Mouse (Mus musculus) forebrain, embryonic 15.5 days (tissue): ENCODE data around the gene Tsku. TPM values are rescaled to one million over a fixed set of nuclear protein-coding genes. Genes with fewer than 3 reads are reported as not detected.

Source experiments
- ATAC-seq: fragments of 200-750 bp; cut with Nextera tagmentation; replicated peaks from 2 replicates; pipeline ENCODE4 v1.8.0; 2017; ENCODE audit warnings: mild to moderate bottlenecking, moderate TSS enrichment, moderate library complexity
- H3K27ac ChIP-seq: fragments of 300-500 bp; sonication (generic); replicated peaks from 2 replicates; pipeline ENCODE4 v1.5.1; 2015; ENCODE audit warnings: mild to moderate bottlenecking, inconsistent platforms
- H3K27me3 ChIP-seq: fragments of 300-500 bp; sonication (generic); 2 replicates; pipeline ENCODE4 v1.6.1; 2015; ENCODE audit warnings: inconsistent platforms
- H3K36me3 ChIP-seq: fragments of 300-500 bp; sonication (generic); 2 replicates; pipeline ENCODE4 v1.6.1; 2015; ENCODE audit warnings: mild to moderate bottlenecking, inconsistent platforms
- H3K4me1 ChIP-seq: fragments of 300-500 bp; sonication (generic); 2 replicates; pipeline ENCODE4 v1.6.1; 2015; ENCODE audit warnings: inconsistent platforms
- H3K4me2 ChIP-seq: fragments of 300-500 bp; sonication (generic); replicated peaks from 2 replicates; pipeline ENCODE4 v1.6.1; 2015; ENCODE audit warnings: mild to moderate bottlenecking, inconsistent platforms
- H3K4me3 ChIP-seq: fragments of 300-500 bp; sonication (generic); 2 replicates; pipeline ENCODE4 v1.5.1; 2015; ENCODE audit warnings: mild to moderate bottlenecking, inconsistent platforms
- H3K9ac ChIP-seq: fragments of 300-500 bp; sonication (generic); replicated peaks from 2 replicates; pipeline ENCODE4 v1.6.1; 2015; ENCODE audit warnings: mild to moderate bottlenecking, inconsistent platforms
- H3K9me3 ChIP-seq: fragments of 300-500 bp; sonication (generic); 2 replicates; pipeline ENCODE4 v1.6.1; 2016; ENCODE audit warnings: inconsistent platforms
- WGBS: fragments of 180-500 bp; shearing (Covaris S2); methylation state at CpG from one replicate; pipeline ENCODE4 v1.1.7; 2015; ENCODE audit warnings: mixed read lengths; 5-methylcytosine and 5-hydroxymethylcytosine counted together
- polyA plus RNA-seq: library from polyadenylated mRNA; unstranded; fragments of >200 nt; fragmentation: Nextera tagmentation; extraction: Ambion mirVana; gene quantifications from 2 replicates; pipeline ENCODE4 v1.2.1, GENCODE M21; 2015

Tsku gene
- polyA plus RNA-seq, 1 experiment from 2014 or later, result 7.9 TPM

GRCm38 (mm10) chr7:98340343-98340742, 20.8 kb downstream of the Tsku start:
- 0 out of 2 replicates have a peak, but pooled peaks cover 4% of the 10 kb centered on the region for H3K27me3 ChIP-seq
- no peaks in the 10 kb centered on the region for H3K36me3 ChIP-seq
- ATAC-seq, result no peak
- no peak overlapping the region for H3K9ac ChIP-seq
- WGBS, result 79% methylated on average over 5 of the region's 5 CpGs
- H3K9me3 ChIP-seq, result no peaks in the 10 kb centered on the region
- H3K4me1 ChIP-seq, result peaks cover 6% of the 10 kb centered on the region
- H3K27ac ChIP-seq, result no peak overlapping the region
- no peak overlapping the region for H3K4me3 ChIP-seq
- H3K4me2 ChIP-seq, result no peak overlapping the region

GRCm38 (mm10) chr7:98333987-98334386, 27.1 kb downstream of the Tsku start:
- WGBS, result 64% methylated on average over 3 of the region's 3 CpGs
- H3K27ac ChIP-seq, result no peak overlapping the region
- no peak overlapping the region for H3K4me3 ChIP-seq
- H3K9ac ChIP-seq, result no peak overlapping the region
- H3K36me3 ChIP-seq, result no peaks in the 10 kb centered on the region
- no peak for ATAC-seq
- H3K4me2 ChIP-seq, result no peak overlapping the region
- H3K9me3 ChIP-seq, result no peaks in the 10 kb centered on the region
- H3K4me1 ChIP-seq, result peaks cover 13% of the 10 kb centered on the region
- H3K27me3 ChIP-seq, result no peaks in the 10 kb centered on the region

- peaks cover 13% of the 10 kb centered on the region for H3K4me1 ChIP-seq
- 94% methylated on average over 5 of the region's 5 CpGs for whole genome bisulfite sequencing
- no peaks in the 10 kb centered on the region for H3K9me3 ChIP-seq
- H3K36me3 ChIP-seq, result no peaks in the 10 kb centered on the region
- no peaks in the 10 kb centered on the region for H3K27me3 ChIP-seq
- H3K9ac ChIP-seq, result no peak overlapping the region
- no peak overlapping the region for H3K4me3 ChIP-seq
- no peak overlapping the region for H3K4me2 ChIP-seq
- ATAC-seq, result no peak
- H3K27ac ChIP-seq, result no peak overlapping the region
Observed at GRCm38 (mm10) chr7:98333507-98333906, 27.6 kb downstream of the Tsku start.

GRCm38 (mm10) chr7:98332678-98333397, 28.3 kb downstream of the Tsku start:
- Histone ChIP-seq H3K9me3 (no peaks in the 10 kb centered on the region), H3K4me1 (peaks cover 13% of the 10 kb centered on the region), H3K4me3 (no peak overlapping the region), H3K27me3 (no peaks in the 10 kb centered on the region), H3K9ac (no peak overlapping the region), H3K36me3 (no peaks in the 10 kb centered on the region), H3K27ac (no peak overlapping the region), H3K4me2 (no peak overlapping the region)
- 54% methylated on average over 5 of the region's 5 CpGs for WGBS
- ATAC-seq, result peak; percentile 53

- ATAC-seq, result no peak
Observed at GRCm38 (mm10) chr7:98331932-98332331, 29.2 kb downstream of the Tsku start.

GRCm38 (mm10) chr7:98330375-98331002, 30.6 kb downstream of the Tsku start:
- H3K27me3 ChIP-seq, result no peaks in the 10 kb centered on the region
- ATAC-seq, result no peak
- 71% methylated on average over 2 of the region's 2 CpGs for WGBS
- no peak overlapping the region for H3K4me2 ChIP-seq
- H3K9me3 ChIP-seq, result no peaks in the 10 kb centered on the region
- H3K36me3 ChIP-seq, result no peaks in the 10 kb centered on the region
- H3K4me3 ChIP-seq, result no peak overlapping the region
- H3K9ac ChIP-seq, result no peak overlapping the region
- peaks cover 13% of the 10 kb centered on the region for H3K4me1 ChIP-seq
- H3K27ac ChIP-seq, result no peak overlapping the region

More at GRCm38 (mm10) chr7:98331932-98332331, 29.2 kb downstream of the Tsku start:
- no peaks in the 10 kb centered on the region for H3K36me3 ChIP-seq
- H3K4me1 ChIP-seq, result peaks cover 13% of the 10 kb centered on the region
- H3K4me2 ChIP-seq, result no peak overlapping the region
- no peak overlapping the region for H3K27ac ChIP-seq
- WGBS, result 68% methylated on average over 3 of the region's 3 CpGs
- no peaks in the 10 kb centered on the region for H3K27me3 ChIP-seq
- H3K4me3 ChIP-seq, result no peak overlapping the region
- H3K9me3 ChIP-seq, result no peaks in the 10 kb centered on the region
- no peak overlapping the region for H3K9ac ChIP-seq

- H3K36me3 ChIP-seq, result no peaks in the 10 kb centered on the region
- WGBS, result 66% methylated on average over 7 of the region's 7 CpGs
- ATAC-seq, result no peak
Observed at GRCm38 (mm10) chr7:98329651-98330374, 31.3 kb downstream of the Tsku start.

GRCm38 (mm10) chr7:98328311-98328710, 32.8 kb downstream of the Tsku start:
- ATAC-seq, result no peak
- Histone ChIP-seq H3K36me3 (no peaks in the 10 kb centered on the region), H3K9me3 (no peaks in the 10 kb centered on the region), H3K27ac (no peak overlapping the region), H3K27me3 (no peaks in the 10 kb centered on the region), H3K9ac (no peak overlapping the region), H3K4me1 (peaks cover 17% of the 10 kb centered on the region), H3K4me3 (no peak overlapping the region), H3K4me2 (no peak overlapping the region)
- WGBS, result 38% methylated on average over 2 of the region's 2 CpGs

More at GRCm38 (mm10) chr7:98329651-98330374, 31.3 kb downstream of the Tsku start:
- Histone ChIP-seq H3K4me1 (peaks cover 13% of the 10 kb centered on the region), H3K9ac (no peak overlapping the region), H3K27me3 (no peaks in the 10 kb centered on the region), H3K27ac (no peak overlapping the region), H3K4me3 (no peak overlapping the region), H3K4me2 (no peak overlapping the region), H3K9me3 (no peaks in the 10 kb centered on the region)

- Histone ChIP-seq H3K27ac (no peak overlapping the region), H3K4me1 (peaks cover 12% of the 10 kb centered on the region), H3K4me2 (no peak overlapping the region), H3K27me3 (peaks cover 10% of the 10 kb centered on the region; the same call in 1 of the 2 replicates), H3K4me3 (no peak overlapping the region), H3K36me3 (no peaks in the 10 kb centered on the region), H3K9me3 (no peaks in the 10 kb centered on the region), H3K9ac (no peak overlapping the region)
- ATAC-seq, result no peak
- WGBS, result 77% methylated on average over 7 of the region's 7 CpGs
Observed at GRCm38 (mm10) chr7:98326051-98326450, 35.1 kb downstream of the Tsku start.

GRCm38 (mm10) chr7:98324228-98324627, 36.9 kb downstream of the Tsku start:
- Histone ChIP-seq H3K27me3 (peaks cover 10% of the 10 kb centered on the region; the same call in 1 of the 2 replicates), H3K4me3 (no peak overlapping the region), H3K4me1 (peaks cover 8% of the 10 kb centered on the region), H3K4me2 (no peak overlapping the region), H3K36me3 (no peaks in the 10 kb centered on the region), H3K9me3 (no peaks in the 10 kb centered on the region), H3K9ac (no peak overlapping the region), H3K27ac (no peak overlapping the region)
- ATAC-seq, result no peak
- 76% methylated on average over 1 of the region's 1 CpGs for WGBS

GRCm38 (mm10) chr7:98323288-98324019, 37.7 kb downstream of the Tsku start:
- peak; percentile 75 for ATAC-seq
- H3K9ac ChIP-seq, result no peak overlapping the region
- no peak overlapping the region for H3K4me2 ChIP-seq
- no peak overlapping the region for H3K27ac ChIP-seq
- no peak overlapping the region for H3K4me3 ChIP-seq
- peaks cover 10% of the 10 kb centered on the region; the same call in 1 of the 2 replicates for H3K27me3 ChIP-seq
- H3K4me1 ChIP-seq, result peaks cover 8% of the 10 kb centered on the region
- no peaks in the 10 kb centered on the region for H3K9me3 ChIP-seq
- WGBS, result 23% methylated on average over 5 of the region's 5 CpGs
- H3K36me3 ChIP-seq, result no peaks in the 10 kb centered on the region
